Mouse (Mus musculus): ENCODE measurements around the gene Hmga1. TPM values are rescaled to one million over a fixed set of nuclear protein-coding genes. Genes with fewer than 3 reads are reported as not detected.

Hmga1 gene
- total RNA-seq, 2 experiments from 2014 or later = 40.0 to 47.9 TPM

GRCm38 (mm10) chr17:27555512-27556172 is 655 bp upstream of the Hmga1 start:
- intact Hi-C loops (cut with DNase I) = no loop called here
- peak in 1 of 2 experiments; percentile 67 for DNase-seq (ENCODE audit: low spot score in 2 of 2)

DNA sequence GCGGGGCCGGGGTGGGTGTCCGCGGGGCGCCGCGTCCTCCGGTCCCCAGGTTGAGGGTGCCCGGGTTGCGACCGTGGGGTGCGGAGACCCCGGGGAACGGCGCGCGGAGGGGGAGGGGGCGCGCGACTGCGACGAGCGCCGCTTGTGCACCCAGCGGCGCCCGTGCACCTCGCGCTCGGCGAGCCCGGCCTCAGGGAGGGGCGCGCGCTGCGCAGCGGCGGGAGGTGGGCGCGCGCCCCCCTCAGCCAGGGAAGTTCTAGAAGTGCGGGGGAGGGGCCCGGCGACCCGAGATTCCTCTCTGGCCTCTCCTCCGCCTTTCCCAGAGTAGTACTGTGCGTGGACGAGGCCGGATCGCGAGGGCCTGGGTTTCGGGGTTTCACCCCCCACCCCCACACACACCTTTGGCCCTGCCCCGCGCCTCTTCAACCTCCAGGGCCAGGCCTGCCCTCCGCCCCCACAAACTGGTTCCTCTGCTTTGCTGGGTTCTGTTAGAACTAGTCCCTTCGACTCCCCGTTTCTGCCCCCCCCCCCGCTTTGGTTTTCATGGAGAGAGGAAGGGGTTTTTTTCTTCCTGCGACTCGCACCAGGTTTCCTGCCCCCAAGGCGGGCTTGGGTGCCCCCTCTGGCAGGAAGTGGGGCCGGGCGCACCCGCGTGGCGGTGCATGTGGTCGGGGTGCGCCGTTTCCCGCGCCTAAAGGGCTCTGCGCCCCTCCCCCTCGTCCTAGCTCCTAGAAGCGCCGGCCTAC is 1.1 kb downstream of the Hmga1 start:
- DNase-seq (ENCODE audit: low spot score in 2 of 2) = peak in 1 of 2 experiments; percentile 43

DNA sequence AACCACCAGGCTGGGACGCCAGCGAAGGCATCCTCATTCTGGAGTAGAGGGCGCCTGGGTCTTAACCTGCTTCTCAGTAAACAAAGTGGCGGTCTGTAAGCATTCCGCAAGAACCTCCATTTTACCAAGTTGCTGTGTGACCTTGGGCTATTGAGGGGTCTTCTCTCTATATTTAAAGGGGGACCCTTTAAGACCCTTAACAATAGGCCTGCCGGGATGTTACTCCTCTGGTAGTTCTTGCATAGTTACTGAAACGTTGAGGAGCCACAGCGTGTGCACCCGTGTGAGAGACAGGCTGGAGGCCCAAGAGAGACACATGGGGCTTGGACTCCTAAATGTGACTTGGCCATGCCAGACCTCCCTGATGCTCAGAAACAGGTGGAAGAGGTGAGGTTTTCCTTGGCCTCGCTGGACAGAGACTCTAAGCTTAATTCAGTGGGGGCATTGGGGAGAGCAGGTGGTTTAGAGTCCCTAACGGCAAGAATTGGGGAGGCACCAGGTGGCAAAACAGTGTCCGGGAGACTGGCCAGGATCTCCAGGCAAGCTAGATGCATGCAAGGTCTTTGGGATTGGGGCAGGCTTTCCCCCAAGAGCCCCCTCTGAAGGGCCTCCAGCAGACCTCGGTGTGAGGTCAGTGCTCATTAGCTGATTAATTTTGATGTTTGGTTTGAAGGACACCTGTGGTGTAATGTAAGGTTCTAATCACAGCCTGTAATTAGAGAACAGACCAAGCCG is 1.8 kb downstream of the Hmga1 start:
- no peak for DNase-seq (ENCODE audit: low spot score in 2 of 2)
- intact Hi-C loops (cut with DNase I) = no loop called here

More for the DNA sequence above, 1.1 kb downstream of the Hmga1 start:
- intact Hi-C loops (cut with DNase I) = no loop called here

- intact Hi-C loops (cut with DNase I) = no loop called here
- DNase-seq (ENCODE audit: low spot score in 2 of 2) = no peak
Observed at GRCm38 (mm10) chr17:27558845-27559244, 2.5 kb downstream of the Hmga1 start.

GRCm38 (mm10) chr17:27559596-27559995 is 3.3 kb downstream of the Hmga1 start:
- intact Hi-C loops (cut with DNase I) = no loop called here
- no peak for DNase-seq (ENCODE audit: low spot score in 2 of 2)

DNA sequence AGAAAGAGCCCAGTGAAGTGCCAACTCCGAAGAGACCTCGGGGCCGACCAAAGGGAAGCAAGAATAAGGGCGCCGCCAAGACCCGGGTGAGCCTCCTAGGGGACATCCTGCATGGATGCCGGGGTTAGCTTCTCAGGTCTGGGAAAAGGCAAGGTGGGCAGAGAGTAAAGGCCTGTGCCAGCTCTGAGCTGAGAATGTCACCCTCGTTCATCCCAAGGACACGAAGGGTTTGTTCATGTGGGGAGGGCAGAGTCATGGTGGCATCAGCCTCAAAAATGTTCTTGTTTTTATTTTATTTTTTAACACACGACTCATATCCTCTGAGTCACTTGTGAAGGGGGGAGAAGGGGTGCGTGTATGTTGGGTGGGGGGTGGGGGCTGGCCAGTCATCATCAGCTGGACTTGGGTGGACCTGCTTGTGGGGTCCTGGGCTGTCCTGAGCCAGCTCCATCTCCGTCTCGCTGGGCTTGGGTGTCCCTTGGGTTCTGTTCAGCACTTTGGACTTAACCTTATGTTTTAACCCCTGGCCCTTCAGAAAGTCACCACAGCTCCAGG is 4.7 kb downstream of the Hmga1 start:
- no peak for DNase-seq (ENCODE audit: low spot score in 2 of 2)
- intact Hi-C loops (cut with DNase I) = loop anchor here (10.0 kb wide), 1 partner anchor 204 kb away; no protein-coding TSS in a partner anchor

- intact Hi-C loops (cut with DNase I) = loop anchor here (10.0 kb wide), 1 partner anchor 203 kb away; no protein-coding TSS in a partner anchor
- peak; percentile 67 to 70 for DNase-seq (ENCODE audit: low spot score in 2 of 2)
Observed at GRCm38 (mm10) chr17:27561809-27562526, 5.7 kb downstream of the Hmga1 start.

GRCm38 (mm10) chr17:27563771-27564244 is 7.5 kb downstream of the Hmga1 start:
- intact Hi-C loops (cut with DNase I) = loop anchor here (2.0 to 10.0 kb wide), 2 partner anchors 59 to 201 kb away; partner anchors contain the start of gene Nudt3
- no peak for DNase-seq (ENCODE audit: low spot score in 2 of 2)

GRCm38 (mm10) chr17:27564391-27565162 is 8.3 kb downstream of the Hmga1 start:
- DNase-seq (ENCODE audit: low spot score in 2 of 2) = peak in 1 of 2 experiments; percentile 36
- intact Hi-C loops (cut with DNase I) = loop anchor here (2.0 to 10.0 kb wide), 2 partner anchors 58 to 200 kb away; partner anchors contain the start of gene Nudt3

DNA sequence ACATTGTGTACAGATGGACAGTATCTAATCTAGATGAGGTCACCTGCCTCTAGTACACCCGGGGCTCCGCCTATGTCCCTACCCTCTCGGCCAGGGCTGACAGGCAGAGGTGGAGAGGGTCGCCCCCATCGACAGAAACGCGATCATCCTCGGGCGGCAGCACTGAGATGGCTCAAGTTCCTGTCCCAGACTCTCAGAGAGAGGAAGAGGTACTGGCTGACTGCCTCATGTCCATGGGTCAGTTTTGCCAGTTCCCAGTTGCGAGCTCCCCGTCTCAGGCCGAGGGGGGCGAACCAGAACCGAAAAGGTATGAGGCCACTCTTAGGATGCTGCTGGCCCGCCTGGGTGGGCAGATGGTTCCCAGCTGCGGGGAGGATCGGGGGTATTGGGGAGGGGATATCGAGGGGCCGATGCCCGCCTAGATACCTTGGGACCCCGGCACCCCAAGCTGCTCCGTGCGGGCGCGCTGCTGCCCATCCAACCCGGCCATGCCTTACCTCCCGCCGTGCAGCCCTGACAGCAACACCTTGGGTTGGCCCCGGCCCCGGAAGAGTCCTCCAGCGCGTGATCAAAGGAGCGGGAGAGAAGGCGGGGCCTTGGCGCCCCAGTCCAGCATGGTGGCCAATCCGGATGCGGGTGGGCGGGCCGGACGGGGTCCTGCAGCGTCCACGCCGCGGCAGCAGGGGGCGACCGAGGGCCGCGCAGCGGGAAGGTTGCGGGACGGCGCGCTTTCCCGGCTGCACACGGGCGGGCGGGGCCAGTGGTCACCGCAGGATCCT is 9.1 kb downstream of the Hmga1 start, which contains the start of gene AI413582:
Gene AI413582 (minus strand): TSS at position 594 of the 779 bp plus-strand sequence.
- intact Hi-C loops (cut with DNase I) = loop anchor here (2.0 to 10.0 kb wide), 2 partner anchors 57 to 199 kb away; partner anchors contain the start of gene Nudt3

GRCm38 (mm10) chr17:27565942-27566267 is 9.6 kb downstream of the Hmga1 start:
- no peak for DNase-seq (ENCODE audit: low spot score in 2 of 2)
- intact Hi-C loops (cut with DNase I) = loop anchor here (2.0 to 10.0 kb wide), 2 partner anchors 57 to 199 kb away; partner anchors contain the start of gene Nudt3

More for the DNA sequence above, 9.1 kb downstream of the Hmga1 start, which contains the start of gene AI413582:
- DNase-seq (ENCODE audit: low spot score in 2 of 2) = peak; percentile 95 to 97

GRCm38 (mm10) chr17:27568228-27568627 is 11.9 kb downstream of the Hmga1 start:
- DNase-seq (ENCODE audit: low spot score in 2 of 2) = no peak
- intact Hi-C loops (cut with DNase I) = loop anchor here (10.0 kb wide), 1 partner anchor 197 kb away; no protein-coding TSS in a partner anchor

DNA sequence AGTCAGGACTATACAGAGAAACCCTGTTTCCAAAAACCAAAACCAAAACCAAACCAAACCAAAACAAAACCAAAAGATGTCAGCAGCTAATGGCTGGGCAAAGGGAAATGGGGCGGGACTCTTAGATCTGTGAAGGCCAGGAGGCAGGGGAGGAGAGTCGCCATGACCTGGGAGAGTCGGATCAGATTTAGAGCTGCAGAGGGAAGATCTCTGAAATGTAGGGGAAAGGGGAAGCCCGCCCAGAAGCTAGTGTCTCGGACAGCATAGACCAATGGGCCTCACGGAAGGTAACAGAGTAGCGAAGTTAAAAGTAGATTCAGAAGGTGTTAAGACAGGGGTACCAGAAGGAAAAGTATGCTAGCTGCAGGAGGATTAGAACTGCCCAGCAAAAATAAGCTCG is 15.0 kb downstream of the Hmga1 start:
- intact Hi-C loops (cut with DNase I) = no loop called here
- DNase-seq (ENCODE audit: low spot score in 2 of 2) = no peak

GRCm38 (mm10) chr17:27573772-27574320 is 17.5 kb downstream of the Hmga1 start:
- no peak for DNase-seq (ENCODE audit: low spot score in 2 of 2)
- intact Hi-C loops (cut with DNase I) = no loop called here

GRCm38 (mm10) chr17:27574470-27575115 is 18.3 kb downstream of the Hmga1 start:
- intact Hi-C loops (cut with DNase I) = no loop called here
- peak in 1 of 2 experiments; percentile 62 for DNase-seq (ENCODE audit: low spot score in 2 of 2)

GRCm38 (mm10) chr17:27575116-27575776 is 18.9 kb downstream of the Hmga1 start:
- no peak for DNase-seq (ENCODE audit: low spot score in 2 of 2)
- intact Hi-C loops (cut with DNase I) = no loop called here
